Mouse (Mus musculus) forebrain, embryonic 16.5 days (tissue): Measurements from ENCODE around the gene Zc3h12d. TPM values are rescaled to one million over a fixed set of nuclear protein-coding genes. Genes with fewer than 3 reads are reported as not detected.
A peak's percentile ranks its signal among the peaks of the same experiment; 100 is the strongest.
"Not testable (repeated sequence)": the region's sequence is repeated elsewhere in the genome, so short reads cannot be mapped to it uniquely, and the experiment has no call there.

ENCODE experiments used
- ATAC-seq: fragments of 200-750 bp; cut with Nextera tagmentation; 2 replicates; pipeline ENCODE4 v1.8.0; 2017; ENCODE audit warnings: mild to moderate bottlenecking, moderate library complexity
- H3K27ac ChIP-seq: fragments of 300-500 bp; sonication (generic); 2 replicates; pipeline ENCODE4 v1.5.1; 2014; ENCODE audit warnings: low read length, control low read depth
- H3K27me3 ChIP-seq: fragments of 300-500 bp; sonication (generic); replicated peaks from 2 replicates; pipeline ENCODE4 v1.6.1; 2014; ENCODE audit warnings: low read length; ENCODE audit not compliant: control insufficient read depth, insufficient read depth
- H3K36me3 ChIP-seq: fragments of 300-500 bp; sonication (generic); 2 replicates; pipeline ENCODE4 v1.6.1; 2014; ENCODE audit not compliant: control insufficient read depth, insufficient read depth
- H3K4me1 ChIP-seq: fragments of 300-500 bp; sonication (generic); replicated peaks from 2 replicates; pipeline ENCODE4 v1.6.1; 2014; ENCODE audit warnings: low read length; ENCODE audit not compliant: control insufficient read depth, insufficient read depth
- H3K4me2 ChIP-seq: fragments of 300-500 bp; sonication (generic); 2 replicates; pipeline ENCODE4 v1.6.1; 2014; ENCODE audit warnings: mild to moderate bottlenecking, low read length, control low read depth
- H3K4me3 ChIP-seq: fragments of 300-500 bp; sonication (generic); replicated peaks from 2 replicates; pipeline ENCODE4 v1.5.1; 2014; ENCODE audit warnings: mild to moderate bottlenecking, low read length, control low read depth
- H3K9ac ChIP-seq: fragments of 300-500 bp; sonication (generic); replicated peaks from 2 replicates; pipeline ENCODE4 v1.6.1; 2014; ENCODE audit warnings: low read depth, low read length, control low read depth
- H3K9me3 ChIP-seq: fragments of 300-500 bp; sonication (generic); 2 replicates; pipeline ENCODE4 v1.6.1; 2016; ENCODE audit warnings: low read length; ENCODE audit not compliant: control insufficient read depth
- WGBS: fragments of 180-500 bp; shearing (Covaris S2); extraction: QIAGEN DNeasy Blood & Tissue Kit; methylation state at CpG from one replicate; pipeline ENCODE4 v1.1.7; 2014; 5-methylcytosine and 5-hydroxymethylcytosine counted together
- polyA plus RNA-seq: library from polyadenylated mRNA; unstranded; fragments of >200 nt; fragmentation: Nextera tagmentation; extraction: Ambion mirVana; gene quantifications from 2 replicates; pipeline ENCODE4 v1.2.1, GENCODE M21; 2015

Gene Zc3h12d
- polyA plus RNA-seq, 1 experiment from 2014 or later = 0.08 TPM

GRCm38 (mm10) chr10:7864184-7864583, 31.9 kb downstream of the Zc3h12d start:
- Histone ChIP-seq H3K4me1 (peaks cover 7% of the 10 kb centered on the region), H3K27me3 (0 out of 2 replicates have a peak, but pooled peaks cover 4% of the 10 kb centered on the region), H3K9me3 (no peaks in the 10 kb centered on the region), H3K4me3 (no peak overlapping the region), H3K9ac (no peak overlapping the region), H3K4me2 (no peak overlapping the region), H3K36me3 (no peaks in the 10 kb centered on the region), H3K27ac (no peak overlapping the region)
- ATAC-seq = no peak
- WGBS = 70% methylated on average over 6 of the region's 6 CpGs

- H3K4me2 ChIP-seq = no peak overlapping the region
- no peak overlapping the region for H3K4me3 ChIP-seq
- H3K27me3 ChIP-seq = 0 out of 2 replicates have a peak, but pooled peaks cover 4% of the 10 kb centered on the region
- H3K9me3 ChIP-seq = no peaks in the 10 kb centered on the region
- no peak overlapping the region for H3K27ac ChIP-seq
- H3K9ac ChIP-seq = no peak overlapping the region
- H3K36me3 ChIP-seq = no peaks in the 10 kb centered on the region
- no peak for ATAC-seq
- 70% methylated on average over 3 of the region's 3 CpGs for WGBS
- peaks cover 7% of the 10 kb centered on the region for H3K4me1 ChIP-seq
These were observed 32.5 kb downstream of the Zc3h12d start for GRCm38 (mm10) chr10:7864806-7865205.

GRCm38 (mm10) chr10:7866762-7867665, 34.7 kb downstream of the Zc3h12d start:
- no peaks in the 10 kb centered on the region for H3K9me3 ChIP-seq
- peak overlapping the region; percentile 56 for H3K9ac ChIP-seq
- peak overlapping the region; percentile 41 for H3K4me3 ChIP-seq
- no peak for ATAC-seq
- H3K4me2 ChIP-seq = peak overlapping the region; percentile 72
- H3K4me1 ChIP-seq = peaks cover 10% of the 10 kb centered on the region
- WGBS = 17% methylated on average over 50 of the region's 50 CpGs
- no peak overlapping the region for H3K27ac ChIP-seq
- H3K27me3 ChIP-seq = 0 out of 2 replicates have a peak, but pooled peaks cover 4% of the 10 kb centered on the region
- no peaks in the 10 kb centered on the region for H3K36me3 ChIP-seq

GRCm38 (mm10) chr10:7867666-7868030, 35.4 kb downstream of the Zc3h12d start:
- H3K9me3 ChIP-seq = no peaks in the 10 kb centered on the region
- peak overlapping the region; percentile 56 for H3K9ac ChIP-seq
- H3K27ac ChIP-seq = no peak overlapping the region
- no peak for ATAC-seq
- peaks cover 10% of the 10 kb centered on the region for H3K4me1 ChIP-seq
- H3K4me2 ChIP-seq = peak overlapping the region; percentile 72
- 17% methylated on average over 21 of the region's 21 CpGs for WGBS
- H3K4me3 ChIP-seq = peak overlapping the region; percentile 41
- no peaks in the 10 kb centered on the region for H3K36me3 ChIP-seq
- 0 out of 2 replicates have a peak, but pooled peaks cover 4% of the 10 kb centered on the region for H3K27me3 ChIP-seq

- no peak for ATAC-seq
- peaks cover 10% of the 10 kb centered on the region for H3K4me1 ChIP-seq
- H3K27ac ChIP-seq = no peak overlapping the region
- H3K4me2 ChIP-seq = no peak overlapping the region
- H3K9me3 ChIP-seq = no peaks in the 10 kb centered on the region
- 31% methylated on average over 8 of the region's 8 CpGs for WGBS
- H3K9ac ChIP-seq = no peak overlapping the region
- H3K36me3 ChIP-seq = no peaks in the 10 kb centered on the region
- no peak overlapping the region for H3K4me3 ChIP-seq
- H3K27me3 ChIP-seq = 0 out of 2 replicates have a peak, but pooled peaks cover 4% of the 10 kb centered on the region
These were observed 37.5 kb downstream of the Zc3h12d start for GRCm38 (mm10) chr10:7869746-7870145.

GRCm38 (mm10) chr10:7870571-7871315, 38.5 kb downstream of the Zc3h12d start:
- ATAC-seq = peak; percentile 40; the same call in 1 of the 2 replicates
- H3K4me2 ChIP-seq = no peak overlapping the region
- H3K27me3 ChIP-seq = 0 out of 2 replicates have a peak, but pooled peaks cover 4% of the 10 kb centered on the region
- no peak overlapping the region for H3K27ac ChIP-seq
- no peak overlapping the region for H3K4me3 ChIP-seq
- WGBS = 63% methylated on average over 11 of the region's 11 CpGs
- peaks cover 10% of the 10 kb centered on the region for H3K4me1 ChIP-seq
- no peaks in the 10 kb centered on the region for H3K9me3 ChIP-seq
- H3K9ac ChIP-seq = no peak overlapping the region
- H3K36me3 ChIP-seq = no peaks in the 10 kb centered on the region

- no peaks in the 10 kb centered on the region for H3K9me3 ChIP-seq
- no peak overlapping the region for H3K9ac ChIP-seq
- H3K4me3 ChIP-seq = no peak overlapping the region
- H3K27me3 ChIP-seq = 0 out of 2 replicates have a peak, but pooled peaks cover 4% of the 10 kb centered on the region
- no peak for ATAC-seq
- peaks cover 10% of the 10 kb centered on the region for H3K4me1 ChIP-seq
- no peak overlapping the region for H3K27ac ChIP-seq
- H3K4me2 ChIP-seq = no peak overlapping the region
- 84% methylated on average over 5 of the region's 5 CpGs for WGBS
- no peaks in the 10 kb centered on the region for H3K36me3 ChIP-seq
These were observed 39.2 kb downstream of the Zc3h12d start for GRCm38 (mm10) chr10:7871381-7872020.

- WGBS = 84% methylated on average over 7 of the region's 7 CpGs
- Histone ChIP-seq H3K4me3 (no peak overlapping the region), H3K36me3 (no peaks in the 10 kb centered on the region), H3K9ac (no peak overlapping the region), H3K4me1 (0 out of 2 replicates have a peak, but pooled peaks cover 3% of the 10 kb centered on the region), H3K4me2 (no peak overlapping the region), H3K9me3 (no peaks in the 10 kb centered on the region), H3K27me3 (no peaks in the 10 kb centered on the region), H3K27ac (no peak overlapping the region)
- no peak for ATAC-seq
These were observed 41.9 kb downstream of the Zc3h12d start for GRCm38 (mm10) chr10:7874194-7874593.

GRCm38 (mm10) chr10:7880283-7880682, 48.0 kb downstream of the Zc3h12d start:
- not testable (repeated sequence) for ATAC-seq, H3K27ac ChIP-seq, H3K4me2 ChIP-seq, H3K27me3 ChIP-seq, H3K9ac ChIP-seq, H3K36me3 ChIP-seq, H3K9me3 ChIP-seq, H3K4me1 ChIP-seq, H3K4me3 ChIP-seq
- WGBS = 95% methylated on average over 3 of the region's 3 CpGs
